Mouse (Mus musculus) limb, embryonic 15.5 days (tissue): ENCODE results near the gene Irak2. TPM values are rescaled to one million over a fixed set of nuclear protein-coding genes. Genes with fewer than 3 reads are reported as not detected.

Source experiments
- ATAC-seq: fragments of 200-750 bp; cut with Nextera tagmentation; 2 replicates; pipeline ENCODE4 v1.8.0; 2017; ENCODE audit warnings: low read depth, moderate TSS enrichment; ENCODE audit not compliant: insufficient number of reproducible peaks, low FRiP score, low TSS enrichment
- H3K27ac ChIP-seq: fragments of 300-500 bp; sonication (generic); 2 replicates; pipeline ENCODE4 v1.5.1; 2015; ENCODE audit warnings: moderate library complexity, mild to moderate bottlenecking, inconsistent platforms
- H3K27me3 ChIP-seq: fragments of 300-500 bp; sonication (generic); 2 replicates; pipeline ENCODE4 v1.6.1; 2015; ENCODE audit warnings: inconsistent platforms
- H3K36me3 ChIP-seq: fragments of 300-500 bp; sonication (generic); 2 replicates; pipeline ENCODE4 v1.6.1; 2015; ENCODE audit warnings: inconsistent platforms
- H3K4me1 ChIP-seq: fragments of 300-500 bp; sonication (generic); 2 replicates; pipeline ENCODE4 v1.6.1; 2015; ENCODE audit warnings: inconsistent platforms
- H3K4me2 ChIP-seq: fragments of 300-500 bp; sonication (generic); 2 replicates; pipeline ENCODE4 v1.6.1; 2015; ENCODE audit warnings: mild to moderate bottlenecking, inconsistent platforms
- H3K4me3 ChIP-seq: fragments of 300-500 bp; sonication (generic); 2 replicates; pipeline ENCODE4 v1.5.1; 2015; ENCODE audit warnings: mild to moderate bottlenecking, inconsistent platforms
- H3K9ac ChIP-seq: fragments of 300-500 bp; sonication (generic); 2 replicates; pipeline ENCODE4 v1.6.1; 2015; ENCODE audit warnings: inconsistent platforms
- H3K9me3 ChIP-seq: fragments of 300-500 bp; sonication (generic); 2 replicates; pipeline ENCODE4 v1.6.1; 2016; ENCODE audit warnings: inconsistent platforms
- WGBS: fragments of 180-500 bp; shearing (Covaris S2); methylation state at CpG from one replicate; pipeline ENCODE4 v1.1.7; 2015; 5-methylcytosine and 5-hydroxymethylcytosine counted together
- polyA plus RNA-seq: library from polyadenylated mRNA; unstranded; fragments of >200 nt; fragmentation: Nextera tagmentation; extraction: Ambion mirVana; gene quantifications from 2 replicates; pipeline ENCODE4 v1.2.1, GENCODE M21; 2015

Gene Irak2
- polyA plus RNA-seq, 1 experiment from 2014 or later, result 4.6 TPM

DNA sequence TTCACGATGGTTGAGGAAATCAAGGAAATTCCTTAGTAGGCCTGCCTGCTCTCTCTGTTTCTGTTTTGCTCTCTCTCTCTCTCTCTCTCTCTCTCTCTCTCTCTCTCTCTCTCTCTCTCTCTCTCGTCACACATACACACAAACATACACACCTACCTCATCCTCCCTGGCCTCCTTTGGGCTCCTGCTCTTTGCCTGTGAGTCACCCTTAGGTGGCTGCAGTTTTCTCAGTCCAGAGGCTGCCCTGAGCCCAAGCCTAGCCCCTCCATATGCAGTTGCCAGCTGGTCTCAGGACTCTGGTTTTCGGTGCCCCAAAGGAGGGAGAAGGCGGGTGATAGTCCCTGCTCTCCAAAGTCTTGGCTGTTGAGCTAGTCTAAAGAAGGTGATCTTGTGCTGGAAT, 4.8 kb downstream of the Irak2 start:
- Histone ChIP-seq H3K4me3 (no peak overlapping the region), H3K4me2 (no peak overlapping the region), H3K4me1 (0 out of 2 replicates have a peak, but pooled peaks cover 4% of the 10 kb centered on the region), H3K36me3 (no peaks in the 10 kb centered on the region), H3K9me3 (no peaks in the 10 kb centered on the region), H3K27me3 (no peaks in the 10 kb centered on the region), H3K9ac (no peak overlapping the region), H3K27ac (no peak overlapping the region)
- ATAC-seq, result no peak
- WGBS, result 74% methylated on average over 4 of the region's 4 CpGs

DNA sequence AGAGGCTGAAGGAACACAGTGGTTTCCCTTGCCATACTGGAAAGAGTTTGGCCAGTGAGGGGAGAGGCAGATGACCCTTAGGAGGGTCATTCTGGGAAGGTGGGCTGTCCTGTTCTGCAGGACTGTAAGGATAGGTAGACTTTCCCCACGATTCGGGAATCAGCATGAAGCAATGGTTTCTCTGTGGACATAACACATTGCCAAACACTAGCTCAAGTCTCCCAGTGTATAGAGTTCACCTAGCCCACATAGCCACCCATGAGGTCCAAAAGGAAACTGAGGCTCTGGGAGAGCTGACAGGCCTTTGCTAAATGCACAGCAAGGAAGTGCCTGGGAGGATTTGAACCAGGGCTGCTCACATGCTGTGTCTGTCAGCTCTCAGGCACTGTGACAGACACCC, 5.7 kb downstream of the Irak2 start:
- Histone ChIP-seq H3K4me2 (no peak overlapping the region), H3K9me3 (no peaks in the 10 kb centered on the region), H3K27me3 (no peaks in the 10 kb centered on the region), H3K4me3 (no peak overlapping the region), H3K9ac (no peak overlapping the region), H3K36me3 (no peaks in the 10 kb centered on the region), H3K27ac (no peak overlapping the region), H3K4me1 (no peaks in the 10 kb centered on the region)
- 89% methylated on average over 2 of the region's 2 CpGs for WGBS
- ATAC-seq, result no peak

DNA sequence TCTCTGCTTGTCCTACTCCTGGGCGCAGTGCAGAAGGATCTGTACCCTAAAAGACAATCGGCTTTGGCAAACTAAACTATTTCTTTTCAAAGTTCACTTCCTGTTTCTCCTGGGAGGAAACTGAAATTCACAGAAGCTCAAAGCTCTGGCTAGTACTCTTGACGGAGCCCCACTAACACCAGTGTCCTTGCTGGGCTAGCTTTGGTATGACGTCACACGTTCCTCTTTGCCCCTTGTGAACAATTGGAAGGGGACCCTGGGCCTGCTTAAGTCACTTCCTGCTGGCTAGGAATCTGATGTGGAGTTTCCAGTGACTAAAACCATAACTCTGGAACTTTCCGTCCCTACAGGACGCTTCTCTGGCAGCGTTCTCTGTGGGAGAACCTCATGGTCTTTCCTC, 6.5 kb downstream of the Irak2 start:
- peak overlapping the region; percentile 27; the same call in 1 of the 2 replicates for H3K27ac ChIP-seq
- H3K9me3 ChIP-seq, result no peaks in the 10 kb centered on the region
- 76% methylated on average over 8 of the region's 8 CpGs for WGBS
- H3K27me3 ChIP-seq, result no peaks in the 10 kb centered on the region
- H3K9ac ChIP-seq, result no peak overlapping the region
- H3K4me2 ChIP-seq, result no peak overlapping the region
- no peaks in the 10 kb centered on the region for H3K4me1 ChIP-seq
- ATAC-seq, result no peak
- H3K36me3 ChIP-seq, result no peaks in the 10 kb centered on the region
- no peak overlapping the region for H3K4me3 ChIP-seq

DNA sequence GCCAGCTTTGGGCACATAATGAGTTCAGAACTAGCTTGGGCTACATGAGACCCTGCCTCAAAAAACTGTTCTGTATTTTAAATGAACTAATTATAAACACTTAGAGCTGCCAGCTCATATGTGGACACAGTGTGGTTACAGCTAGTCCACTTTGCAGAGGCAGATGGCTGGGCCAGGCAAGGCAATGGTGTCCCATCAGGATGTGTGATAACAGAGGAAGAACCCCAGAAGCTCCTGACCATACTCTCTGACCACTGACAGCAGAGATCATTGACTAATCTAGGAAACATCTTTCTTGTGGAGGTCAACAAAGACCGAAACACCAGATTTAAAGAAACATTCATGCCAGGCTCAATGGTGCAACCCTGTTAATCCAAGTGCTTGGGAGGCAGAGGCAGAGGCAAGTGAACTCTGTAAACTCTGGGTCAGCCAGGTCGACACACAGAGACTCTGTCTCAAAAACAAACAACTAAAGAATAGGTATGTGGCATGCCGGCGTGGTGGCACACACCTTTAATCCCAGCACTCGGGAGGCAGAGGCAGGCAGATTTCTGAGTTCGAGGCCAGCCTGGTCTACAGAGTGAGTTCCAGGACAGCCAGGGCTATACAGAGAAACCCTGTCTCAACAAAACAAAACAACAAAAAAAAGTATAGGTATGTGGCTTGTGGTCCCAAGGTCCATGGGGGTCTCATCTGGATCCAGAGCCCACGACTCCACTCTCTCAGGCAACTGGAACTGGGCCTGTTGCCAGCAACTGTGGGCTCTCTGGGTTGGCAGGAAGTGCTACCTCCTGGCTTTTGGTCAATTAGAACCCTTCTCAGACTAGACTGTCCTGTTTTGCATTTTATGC, 11.3 kb downstream of the Irak2 start:
- H3K4me3 ChIP-seq, result no peak overlapping the region
- H3K36me3 ChIP-seq, result no peaks in the 10 kb centered on the region
- no peak overlapping the region for H3K4me2 ChIP-seq
- H3K9ac ChIP-seq, result no peak overlapping the region
- ATAC-seq, result no peak
- no peaks in the 10 kb centered on the region for H3K4me1 ChIP-seq
- no peak overlapping the region for H3K27ac ChIP-seq
- WGBS, result 86% methylated on average over 7 of the region's 7 CpGs
- H3K27me3 ChIP-seq, result no peaks in the 10 kb centered on the region
- no peaks in the 10 kb centered on the region for H3K9me3 ChIP-seq

DNA sequence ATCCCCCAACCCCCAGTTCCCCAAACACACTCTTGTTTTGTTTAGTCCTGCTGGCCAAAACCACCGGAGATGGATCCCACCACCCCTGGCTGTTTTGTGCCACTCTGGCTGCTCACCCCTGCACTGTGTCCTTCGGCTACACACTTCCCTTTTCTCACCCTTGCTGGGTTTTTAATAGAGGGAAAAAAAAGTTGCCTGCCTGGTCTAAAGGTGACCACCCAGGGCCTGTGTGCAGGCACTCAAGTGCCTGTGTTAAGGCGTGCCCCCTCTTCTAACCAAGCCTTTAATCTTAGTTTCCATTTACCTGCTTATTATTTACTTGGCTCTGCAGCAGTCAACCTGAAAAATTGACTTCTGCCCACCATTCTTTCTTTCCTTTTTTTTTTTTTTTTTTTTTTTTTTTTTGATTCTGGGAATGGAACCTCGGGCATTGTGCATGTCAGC, 12.0 kb downstream of the Irak2 start:
- H3K9me3 ChIP-seq, result no peaks in the 10 kb centered on the region
- no peaks in the 10 kb centered on the region for H3K4me1 ChIP-seq
- no peak for ATAC-seq
- 56% methylated on average over 4 of the region's 4 CpGs for WGBS
- H3K27ac ChIP-seq, result no peak overlapping the region
- no peak overlapping the region for H3K4me2 ChIP-seq
- H3K36me3 ChIP-seq, result no peaks in the 10 kb centered on the region
- no peaks in the 10 kb centered on the region for H3K27me3 ChIP-seq
- no peak overlapping the region for H3K4me3 ChIP-seq
- no peak overlapping the region for H3K9ac ChIP-seq

DNA sequence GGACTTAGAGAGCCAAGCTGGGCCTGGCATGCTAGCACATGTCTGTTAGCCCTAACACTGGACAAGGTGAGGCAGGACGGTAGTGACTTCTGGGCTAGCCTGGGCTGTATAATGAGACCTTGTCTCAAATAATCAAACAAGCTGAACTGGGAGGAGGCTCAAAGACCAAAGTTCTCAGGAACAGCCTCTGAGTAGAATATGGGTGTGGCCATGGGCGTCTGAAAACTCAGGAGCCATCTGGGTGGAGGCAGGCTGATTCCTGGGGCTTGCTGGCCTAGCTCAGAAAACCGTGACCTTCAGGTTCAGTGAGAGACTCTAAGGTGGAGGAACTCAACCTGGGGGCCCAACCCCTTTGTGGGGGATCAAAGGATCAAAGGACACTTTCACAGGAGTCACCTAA, 13.4 kb downstream of the Irak2 start:
- Histone ChIP-seq H3K36me3 (no peaks in the 10 kb centered on the region), H3K4me1 (no peaks in the 10 kb centered on the region), H3K9me3 (no peaks in the 10 kb centered on the region), H3K4me3 (no peak overlapping the region), H3K27ac (no peak overlapping the region), H3K9ac (no peak overlapping the region), H3K4me2 (no peak overlapping the region), H3K27me3 (no peaks in the 10 kb centered on the region)
- 56% methylated on average over 3 of the region's 3 CpGs for WGBS
- no peak for ATAC-seq

DNA sequence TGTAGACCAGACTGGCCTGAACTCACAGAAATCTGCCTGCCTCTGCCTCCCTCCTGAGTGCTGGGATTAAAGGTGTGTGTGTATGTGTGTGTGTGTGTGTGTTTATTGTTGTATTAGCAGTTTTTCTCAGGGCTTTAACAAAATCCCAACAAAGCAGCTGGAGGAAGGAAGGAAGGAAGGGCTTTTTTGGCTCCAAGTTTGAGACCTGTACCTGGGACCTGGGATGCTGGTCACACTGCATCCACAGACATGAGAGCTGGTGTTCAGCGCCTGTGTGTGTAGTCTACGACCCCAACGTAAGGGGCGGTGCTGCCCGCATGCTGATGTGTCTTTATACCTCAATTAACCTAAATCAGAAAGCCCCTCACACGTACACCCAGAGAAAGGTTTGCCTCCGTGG, 15.3 kb downstream of the Irak2 start:
- no peaks in the 10 kb centered on the region for H3K9me3 ChIP-seq
- no peaks in the 10 kb centered on the region for H3K36me3 ChIP-seq
- no peak overlapping the region for H3K27ac ChIP-seq
- no peaks in the 10 kb centered on the region for H3K4me1 ChIP-seq
- WGBS, result 91% methylated on average over 7 of the region's 7 CpGs
- H3K4me2 ChIP-seq, result no peak overlapping the region
- no peak overlapping the region for H3K9ac ChIP-seq
- H3K4me3 ChIP-seq, result no peak overlapping the region
- ATAC-seq, result no peak
- no peaks in the 10 kb centered on the region for H3K27me3 ChIP-seq

DNA sequence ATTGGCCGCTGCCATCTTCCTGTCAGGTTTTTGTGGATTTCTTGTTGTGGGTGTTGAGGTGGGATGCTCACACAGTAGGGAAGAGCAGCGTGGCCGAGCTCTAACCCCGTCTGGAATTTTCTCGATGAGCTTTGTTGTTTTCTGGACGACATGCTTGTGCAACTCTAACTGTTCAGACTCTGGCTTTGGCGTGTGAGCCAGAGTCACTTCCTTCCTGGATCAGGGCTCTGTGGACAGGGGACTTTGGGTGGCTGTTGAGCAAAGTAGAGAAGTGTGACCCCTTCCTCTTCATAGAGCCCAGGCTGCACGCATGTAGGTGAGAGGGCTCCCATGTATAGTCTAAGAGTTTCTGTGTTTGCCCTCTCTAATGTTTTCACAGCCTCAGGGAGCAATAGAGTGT, 15.8 kb downstream of the Irak2 start:
- ATAC-seq, result no peak
- Histone ChIP-seq H3K9me3 (no peaks in the 10 kb centered on the region), H3K36me3 (no peaks in the 10 kb centered on the region), H3K4me1 (no peaks in the 10 kb centered on the region), H3K9ac (no peak overlapping the region), H3K4me2 (no peak overlapping the region), H3K27ac (no peak overlapping the region), H3K4me3 (no peak overlapping the region), H3K27me3 (no peaks in the 10 kb centered on the region)
- WGBS, result 71% methylated on average over 8 of the region's 8 CpGs

DNA sequence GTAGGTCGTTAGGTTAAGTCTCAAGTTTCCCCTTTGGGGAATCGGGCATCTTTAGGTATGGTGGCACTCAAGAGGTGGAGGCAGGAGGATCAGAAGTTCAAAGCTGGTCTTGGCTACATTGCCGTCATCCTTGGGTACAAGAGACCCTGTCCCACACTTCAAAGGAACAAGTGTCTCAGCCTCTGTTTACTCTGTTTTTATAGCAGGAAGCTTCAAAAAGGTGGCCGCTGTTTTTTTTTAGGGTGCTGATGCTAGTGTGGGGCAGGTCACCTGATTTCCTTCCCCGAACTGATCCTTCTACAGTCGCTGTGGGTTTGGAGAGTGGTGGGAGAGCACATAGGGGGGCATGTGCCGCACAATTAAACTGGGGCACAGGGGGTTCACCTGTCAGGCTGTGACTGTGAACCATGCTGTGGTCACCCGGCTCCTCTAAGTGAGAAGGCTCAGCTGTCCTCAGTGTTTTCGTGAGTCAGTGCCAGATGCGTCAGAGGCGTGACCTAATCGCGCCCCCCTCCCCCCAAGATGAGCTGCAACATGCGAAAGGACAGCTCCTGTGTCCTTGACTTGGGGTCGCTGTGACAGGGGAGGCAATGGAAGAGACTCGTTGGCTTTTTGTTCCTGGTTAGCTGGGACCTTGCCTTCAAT, 16.6 kb downstream of the Irak2 start:
- Histone ChIP-seq H3K4me1 (no peaks in the 10 kb centered on the region), H3K27me3 (no peaks in the 10 kb centered on the region), H3K9me3 (no peaks in the 10 kb centered on the region), H3K4me2 (no peak overlapping the region), H3K9ac (no peak overlapping the region), H3K36me3 (no peaks in the 10 kb centered on the region), H3K27ac (no peak overlapping the region), H3K4me3 (no peak overlapping the region)
- WGBS, result 54% methylated on average over 16 of the region's 16 CpGs
- no peak for ATAC-seq

DNA sequence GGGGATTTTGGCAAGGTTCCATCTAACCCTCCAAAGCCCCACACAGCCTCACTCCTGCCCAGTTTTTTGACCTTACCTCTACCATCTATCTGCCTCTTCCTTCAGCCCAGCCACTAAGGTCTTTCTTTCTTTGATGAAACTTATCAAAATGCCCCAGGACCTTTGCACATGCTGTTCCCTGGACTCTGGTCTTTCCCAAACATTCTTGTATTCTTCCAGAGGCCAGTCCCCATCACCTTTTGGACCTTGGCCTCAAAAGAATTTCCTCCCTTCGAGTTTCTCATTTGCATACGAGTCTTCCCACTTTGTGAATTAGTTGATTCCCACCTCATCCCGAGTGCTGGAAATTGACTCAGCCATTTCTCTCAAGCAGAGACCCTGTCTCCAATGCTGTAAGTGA, 17.2 kb downstream of the Irak2 start:
- H3K27me3 ChIP-seq, result no peaks in the 10 kb centered on the region
- ATAC-seq, result no peak
- no peaks in the 10 kb centered on the region for H3K36me3 ChIP-seq
- H3K27ac ChIP-seq, result no peak overlapping the region
- H3K9me3 ChIP-seq, result no peaks in the 10 kb centered on the region
- no peak overlapping the region for H3K9ac ChIP-seq
- no peak overlapping the region for H3K4me3 ChIP-seq
- no peak overlapping the region for H3K4me2 ChIP-seq
- no peaks in the 10 kb centered on the region for H3K4me1 ChIP-seq
- 89% methylated on average over 3 of the region's 3 CpGs for WGBS

DNA sequence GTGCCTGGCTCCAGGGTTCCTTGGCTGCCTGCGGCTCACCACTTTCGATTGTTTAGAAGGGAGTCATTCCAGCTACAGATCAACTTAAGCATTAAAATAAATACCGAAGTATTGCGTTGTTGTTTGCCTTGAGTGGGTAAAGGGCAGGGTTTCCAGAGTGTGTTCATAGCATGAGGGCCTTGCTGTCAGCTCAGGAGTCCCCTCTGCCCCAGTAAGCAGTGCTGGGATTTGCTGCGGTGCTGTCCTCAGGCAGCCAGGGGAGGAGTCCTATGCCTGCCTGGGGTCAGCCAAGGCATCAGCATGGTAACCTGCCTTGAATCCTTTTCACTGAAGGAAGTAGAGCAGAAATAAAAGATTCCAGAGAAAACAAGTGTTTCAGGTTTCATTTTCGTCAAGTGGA, 18.6 kb downstream of the Irak2 start:
- ATAC-seq, result no peak
- Histone ChIP-seq H3K9me3 (no peaks in the 10 kb centered on the region), H3K4me3 (no peak overlapping the region), H3K27ac (no peak overlapping the region), H3K4me2 (no peak overlapping the region), H3K36me3 (no peaks in the 10 kb centered on the region), H3K27me3 (no peaks in the 10 kb centered on the region), H3K9ac (no peak overlapping the region), H3K4me1 (peaks cover 9% of the 10 kb centered on the region; the same call in 1 of the 2 replicates)
- 87% methylated on average over 6 of the region's 6 CpGs for WGBS

DNA sequence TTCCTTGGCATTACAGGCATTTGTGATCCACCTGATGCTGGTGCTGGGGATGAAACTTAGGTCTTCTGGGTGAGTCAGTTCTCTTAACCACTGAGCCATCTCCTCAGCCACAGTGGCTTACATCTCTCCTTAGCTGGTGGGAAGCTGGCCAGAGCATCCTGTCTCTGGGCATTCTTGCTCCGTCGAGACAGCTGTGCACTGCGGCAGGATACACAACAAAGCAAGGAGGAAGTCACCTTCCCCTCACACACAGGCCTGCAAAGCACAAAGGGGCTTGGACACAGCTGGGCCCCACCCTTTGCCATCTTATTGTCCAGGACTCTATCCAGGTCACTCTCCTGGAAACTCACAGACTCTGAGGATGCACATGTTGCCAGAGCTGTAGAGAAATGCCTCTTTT, 20.0 kb downstream of the Irak2 start:
- Histone ChIP-seq H3K4me3 (no peak overlapping the region), H3K27ac (no peak overlapping the region), H3K4me1 (peaks cover 11% of the 10 kb centered on the region; the same call in 1 of the 2 replicates), H3K4me2 (no peak overlapping the region), H3K9ac (no peak overlapping the region), H3K9me3 (no peaks in the 10 kb centered on the region), H3K27me3 (no peaks in the 10 kb centered on the region), H3K36me3 (no peaks in the 10 kb centered on the region)
- 0 out of 2 replicates have a peak, but pooled peaks have one; percentile 25 for ATAC-seq
- WGBS, result 64% methylated on average over 3 of the region's 3 CpGs
